Mouse (Mus musculus) erythroblast, embryonic 14.5 days (primary cell): ENCODE data around the gene Zranb1.

Experiments used
- GATA1 ChIP-seq: IDR thresholded peaks from 2 replicates; pipeline ENCODE4 v1.6.1; 2012; ENCODE audit warnings: low read length, inconsistent platforms, mixed read lengths
- TAL1 ChIP-seq: IDR thresholded peaks from 3 replicates; pipeline ENCODE4 v1.6.1; 2012; ENCODE audit warnings: low read length, inconsistent platforms, mixed read lengths

- no peak for TF ChIP-seq TAL1
- TF ChIP-seq GATA1: no peak
These were observed 30.0 kb upstream of the Zranb1 start for GRCm38 (mm10) chr7:132900826-132901531.
